Mouse (Mus musculus): ENCODE measurements at regions not wholly inside any gene's neighbourhood (a gene's known extent, or its start where the extent isn't known, plus 50 kb on each side); places are given as distances from the start of the nearest gene placed in this dataset.
A peak's percentile ranks its signal among the peaks of the same experiment; 100 is the strongest.

DNA sequence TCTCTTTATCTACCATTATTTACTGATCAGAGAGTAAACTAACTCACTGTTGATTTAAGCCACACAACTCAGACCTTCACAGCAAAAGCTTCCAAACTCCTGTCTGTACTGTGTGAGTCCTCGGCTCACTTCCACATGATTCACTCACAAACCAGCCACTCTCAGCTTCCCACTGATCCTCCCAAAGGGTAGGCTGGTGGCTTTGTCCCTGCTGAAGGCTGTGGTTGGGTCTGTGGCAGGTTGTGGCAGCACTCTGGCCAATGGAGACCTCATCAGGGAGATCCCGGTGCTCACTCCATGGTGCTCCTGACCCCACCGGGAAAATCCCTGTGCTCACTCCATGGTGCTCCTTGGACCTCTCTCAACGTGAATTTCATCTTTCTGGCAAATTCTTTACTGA lies 170.1 kb downstream of the Gas1 start:
- DNase-seq (ENCODE audit: low spot score) = no peak

DNA sequence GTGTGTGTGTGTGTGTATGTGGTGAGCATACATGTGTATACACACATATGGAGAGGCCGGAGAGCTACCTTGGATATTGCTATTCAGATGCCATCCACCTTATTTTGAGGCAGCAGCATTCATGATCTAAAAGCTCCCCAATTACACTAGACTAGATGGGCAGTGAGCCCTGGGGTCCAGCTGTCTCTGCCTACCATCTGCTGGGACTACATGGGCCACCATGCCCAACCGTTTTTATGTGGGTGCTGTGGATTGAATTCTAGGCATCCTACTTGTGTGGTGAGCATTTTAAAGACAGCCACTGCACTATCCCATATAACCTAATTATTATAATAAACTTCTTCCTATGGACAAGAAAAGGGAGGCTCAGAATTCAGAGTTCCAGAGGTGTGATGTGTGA lies 172.6 kb downstream of the Gas1 start:
- DNase-seq (ENCODE audit: low spot score) = no peak

DNA sequence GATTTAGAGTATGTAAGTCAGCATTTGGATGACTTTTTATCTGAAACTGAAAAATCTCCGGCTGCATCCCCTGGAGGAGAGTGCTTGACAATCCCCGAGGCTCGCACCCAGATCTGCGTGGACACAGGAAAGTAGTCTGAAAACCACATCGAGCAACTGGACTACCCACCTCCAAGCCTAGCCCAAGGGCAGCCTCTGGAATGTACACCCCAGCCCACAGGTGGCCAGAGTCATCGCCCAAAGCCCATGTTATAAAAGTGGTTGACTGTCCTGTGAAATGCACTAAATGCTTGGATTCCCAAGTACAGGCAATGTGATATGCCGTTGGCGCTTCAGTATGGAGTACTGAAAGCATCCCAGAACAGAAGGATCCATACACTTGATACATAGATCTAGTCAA lies 175.1 kb downstream of the Gas1 start:
- no peak for DNase-seq (ENCODE audit: low spot score)

DNA sequence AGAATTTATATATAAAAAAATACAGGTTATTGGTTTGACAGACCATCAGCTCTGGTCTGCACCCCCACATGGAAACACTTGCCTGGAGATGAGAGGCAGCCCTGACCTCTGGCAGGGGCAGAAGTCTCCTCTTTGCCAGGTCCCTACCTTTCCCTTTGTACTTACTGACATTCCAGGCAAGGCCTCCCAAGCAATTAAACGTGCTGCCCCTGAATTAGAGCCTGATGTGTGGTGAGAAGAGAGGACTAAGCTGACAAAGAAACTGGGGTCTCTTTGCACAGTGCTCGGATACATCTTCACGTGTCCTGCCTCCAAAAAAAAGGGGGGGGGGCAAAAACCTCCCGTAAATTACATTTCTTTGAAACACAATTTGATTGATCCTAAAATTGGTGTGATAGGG lies 175.5 kb downstream of the Gas1 start:
- DNase-seq (ENCODE audit: low spot score) = no peak

DNA sequence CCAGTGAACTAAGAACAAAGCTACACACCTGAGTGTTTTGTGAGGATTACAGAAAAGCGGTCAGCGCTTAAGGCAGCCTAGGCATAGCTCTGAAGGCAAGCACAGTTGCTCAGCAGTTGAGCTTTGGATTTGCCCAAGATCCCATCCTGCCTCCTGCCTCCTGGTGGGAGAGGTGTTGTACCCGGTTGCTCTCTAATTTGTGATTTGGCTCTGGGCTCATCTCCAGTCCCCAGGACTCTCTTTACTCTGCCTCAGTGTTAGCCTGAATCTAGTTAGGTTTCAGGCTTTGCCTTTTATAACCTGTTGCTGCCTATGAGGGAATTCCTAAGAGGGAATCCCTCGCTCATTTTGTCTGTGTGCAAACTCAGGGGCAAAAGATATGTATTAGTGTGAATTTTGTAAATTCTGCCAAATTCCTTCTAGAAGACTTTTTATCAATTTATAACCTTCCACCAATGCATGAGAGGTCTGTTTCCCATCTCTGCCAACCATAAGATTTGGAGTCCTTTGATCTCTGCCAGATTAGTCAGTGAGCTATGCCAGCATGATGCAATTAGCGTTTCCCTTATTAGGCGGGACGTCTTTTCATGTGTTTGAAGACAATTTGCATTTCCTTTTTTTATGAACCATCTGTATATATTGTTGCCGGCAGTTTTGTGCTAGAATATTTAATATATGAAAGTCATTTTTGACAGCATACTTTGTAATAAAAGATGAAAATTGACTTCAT lies 176.4 kb downstream of the Gas1 start:
- DNase-seq (ENCODE audit: low spot score) = peak; percentile 46

DNA sequence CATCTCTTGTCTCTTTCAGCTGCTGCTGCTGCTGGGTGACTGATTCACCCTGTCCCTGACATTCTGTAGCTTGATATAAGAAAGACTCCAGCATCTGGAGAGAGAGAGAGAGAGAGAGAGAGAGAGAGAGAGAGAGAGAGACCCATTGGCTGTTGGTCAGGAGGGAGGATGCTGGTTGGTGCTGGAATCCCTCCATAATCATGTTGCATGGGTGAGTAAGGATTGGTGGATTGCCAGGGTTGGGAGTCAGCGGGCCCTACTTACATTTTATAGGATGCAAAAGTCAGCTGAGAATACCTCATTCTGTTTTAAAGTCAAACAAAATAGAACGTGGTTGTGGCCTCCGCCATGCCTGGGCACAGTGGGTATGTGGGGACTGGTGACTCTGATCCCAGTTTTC lies 174.5 kb upstream of the Tut7 start:
- DNase-seq (ENCODE audit: low spot score) = no peak

DNA sequence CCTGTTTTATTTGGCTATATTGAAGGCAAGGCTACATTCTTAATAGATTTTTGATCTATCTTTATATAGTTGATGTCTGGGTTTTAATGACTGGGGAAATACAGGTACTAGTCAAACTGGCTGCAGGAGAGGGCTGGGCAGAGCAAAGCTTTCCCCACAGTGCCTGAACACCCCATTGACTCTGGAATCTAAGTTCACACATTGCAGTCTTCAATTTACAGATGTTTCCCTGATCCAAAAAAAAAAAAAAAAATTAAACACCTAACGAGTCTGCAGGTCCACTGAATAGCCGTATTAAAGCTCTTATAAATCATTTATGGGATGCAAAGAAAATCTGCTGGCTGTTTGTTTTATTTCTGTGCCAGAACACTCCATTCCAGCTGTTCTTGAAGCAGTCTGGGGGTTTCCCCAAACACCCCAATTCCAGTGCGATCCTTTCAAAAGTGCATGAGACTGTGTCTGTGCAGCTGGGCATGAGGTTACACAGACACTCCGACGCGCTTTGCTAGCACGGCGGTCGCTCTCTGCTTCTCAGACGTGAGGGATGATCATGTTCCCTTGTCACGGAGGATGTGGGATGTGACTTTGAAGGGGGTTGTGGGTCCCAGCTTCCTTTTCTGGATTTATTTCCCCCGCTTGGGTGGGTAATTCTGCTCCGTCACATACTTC lies 173.3 kb upstream of the Tut7 start:
- no peak for DNase-seq (ENCODE audit: low spot score)

DNA sequence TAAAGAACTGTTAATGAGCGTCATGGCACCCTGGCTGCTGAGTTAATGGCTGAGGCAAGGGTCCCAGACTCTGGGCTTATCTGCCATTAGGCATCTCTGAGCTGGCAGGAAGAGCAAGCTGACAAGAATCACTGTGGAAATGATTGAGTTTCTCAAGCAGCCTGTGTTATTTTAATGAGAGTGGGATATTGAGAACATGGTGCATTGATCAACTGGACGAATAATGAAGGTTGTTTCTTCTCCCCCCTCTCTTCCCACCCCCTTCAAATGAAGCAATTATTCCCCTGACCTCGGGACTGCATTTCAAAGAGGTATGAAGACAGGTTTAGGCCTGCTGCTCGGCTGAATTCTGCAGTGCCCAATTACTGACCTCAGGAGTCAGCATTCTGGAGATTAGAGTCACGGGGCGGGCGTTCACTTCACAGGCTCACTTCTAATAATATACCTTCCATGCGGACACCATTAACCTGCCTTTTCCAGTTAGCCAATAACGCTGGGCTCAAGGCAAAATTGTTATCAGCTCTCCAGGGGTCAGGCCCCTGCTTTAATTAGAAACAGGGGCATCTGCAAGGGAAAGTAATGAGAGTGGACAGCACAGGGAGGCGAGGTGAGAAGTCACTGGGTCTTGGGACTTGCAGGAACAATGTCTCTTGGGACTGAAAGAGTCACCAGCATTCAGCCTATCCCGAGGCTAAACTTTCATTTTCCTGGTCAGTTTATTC lies 170.0 kb upstream of the Tut7 start:
- no peak for DNase-seq (ENCODE audit: low spot score)

DNA sequence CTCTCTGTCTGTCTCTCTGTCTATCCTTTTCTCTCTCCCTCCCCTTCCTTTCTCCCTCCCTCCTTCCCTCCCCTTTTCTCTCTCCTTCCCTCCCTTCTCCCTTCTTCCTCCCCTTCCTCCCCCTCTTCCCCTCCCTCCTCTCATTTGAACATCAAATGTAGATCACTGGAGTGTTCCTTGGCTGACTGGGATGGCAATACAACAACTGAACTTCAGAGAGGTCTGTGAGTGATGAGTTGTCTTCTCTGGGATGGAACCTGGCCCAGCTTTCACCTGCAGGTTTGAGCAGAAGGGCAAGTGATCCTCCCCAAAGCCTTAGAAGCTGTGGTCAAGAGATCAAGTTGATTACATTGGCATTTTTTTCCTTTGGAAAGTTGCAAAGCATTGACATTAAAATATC lies 169.4 kb upstream of the Tut7 start:
- no peak for DNase-seq (ENCODE audit: low spot score)

DNA sequence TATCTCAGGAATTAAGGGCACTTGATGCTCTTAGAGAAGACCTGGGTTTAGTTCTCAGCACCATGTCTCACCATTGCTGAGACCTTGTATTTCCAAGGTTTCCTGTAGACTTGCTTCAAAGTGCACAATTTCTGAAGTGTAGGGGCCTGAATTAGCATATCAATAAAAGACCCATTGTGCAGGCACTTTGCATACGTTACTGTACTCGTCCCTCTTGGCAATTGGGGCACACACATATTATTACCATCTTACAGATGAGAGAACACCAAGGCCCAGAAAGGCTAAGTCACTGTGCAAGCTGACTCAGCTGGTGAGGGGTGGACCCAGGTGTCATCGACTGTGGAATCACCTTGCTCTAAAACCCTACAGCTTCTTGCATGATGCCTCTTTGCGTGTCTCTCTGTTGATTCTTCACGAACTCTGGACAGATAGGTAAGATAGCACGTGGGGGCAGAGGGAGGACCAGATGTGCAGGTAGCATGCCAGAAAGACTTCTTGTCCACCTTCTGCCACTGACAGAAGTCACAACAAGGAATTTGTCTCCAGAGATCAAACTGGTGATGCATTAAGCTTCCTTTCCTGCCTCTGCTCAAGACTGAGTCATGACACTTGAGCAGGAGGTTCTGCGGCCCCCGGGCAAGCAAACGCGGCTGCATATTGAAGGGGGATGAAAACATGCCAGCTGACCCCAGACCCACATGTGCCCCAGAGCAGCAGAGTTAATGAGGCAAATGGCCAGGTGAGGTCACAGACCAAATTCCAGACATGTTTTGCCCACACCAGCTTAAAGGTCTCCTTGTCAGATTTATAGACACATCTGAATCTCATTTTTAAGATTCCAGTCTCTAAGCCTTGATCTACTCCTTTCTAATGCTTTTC lies 167.7 kb upstream of the Tut7 start:
- no peak for DNase-seq (ENCODE audit: low spot score)

DNA sequence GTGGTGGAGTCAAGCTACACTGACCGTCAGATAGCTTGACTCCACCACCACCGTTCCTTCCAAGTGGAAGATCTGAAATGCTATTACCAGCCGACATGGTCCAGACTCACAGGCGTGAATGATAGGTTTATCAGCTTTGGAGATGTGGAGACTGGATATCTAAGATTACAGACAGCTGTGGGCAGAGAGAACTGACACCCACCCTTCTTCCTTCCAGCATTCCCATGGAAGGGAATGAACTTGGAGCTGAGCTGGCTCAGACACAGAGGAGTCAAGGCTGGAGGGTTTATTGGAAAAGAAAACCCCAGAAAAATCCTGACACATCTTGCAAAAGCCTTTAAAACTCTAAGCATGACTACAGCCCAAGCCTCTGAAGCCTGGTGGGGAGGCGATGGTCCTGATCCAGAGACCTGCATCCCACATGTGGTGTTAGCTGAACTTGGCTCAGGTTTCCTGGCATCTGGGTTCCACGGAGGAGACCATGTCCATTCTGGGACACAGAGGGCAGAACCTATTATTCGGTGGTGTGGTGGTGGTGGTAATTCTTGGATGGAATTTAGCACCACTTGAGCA lies 165.5 kb upstream of the Tut7 start:
- DNase-seq (ENCODE audit: low spot score) = no peak

DNA sequence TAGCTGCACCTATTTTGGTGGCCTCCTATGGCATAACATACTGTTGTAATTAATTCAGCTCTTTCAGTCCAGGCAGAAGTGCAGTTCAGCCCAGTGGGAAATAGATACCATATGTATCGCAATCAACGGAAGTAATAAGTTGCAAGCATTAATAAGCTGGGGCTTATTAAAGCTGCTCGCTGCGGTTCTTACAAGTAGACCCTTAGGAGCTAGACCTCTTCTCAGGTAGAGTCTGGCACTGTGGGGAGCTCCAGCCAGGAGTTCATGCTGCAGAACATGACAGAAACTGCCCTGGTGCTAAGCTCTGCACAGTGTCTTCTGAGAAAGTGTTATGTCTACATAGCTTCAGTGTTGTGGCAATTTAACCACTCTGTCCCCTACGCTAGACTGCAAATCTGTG lies 153.5 kb upstream of the Tut7 start:
- DNase-seq (ENCODE audit: low spot score) = no peak

DNA sequence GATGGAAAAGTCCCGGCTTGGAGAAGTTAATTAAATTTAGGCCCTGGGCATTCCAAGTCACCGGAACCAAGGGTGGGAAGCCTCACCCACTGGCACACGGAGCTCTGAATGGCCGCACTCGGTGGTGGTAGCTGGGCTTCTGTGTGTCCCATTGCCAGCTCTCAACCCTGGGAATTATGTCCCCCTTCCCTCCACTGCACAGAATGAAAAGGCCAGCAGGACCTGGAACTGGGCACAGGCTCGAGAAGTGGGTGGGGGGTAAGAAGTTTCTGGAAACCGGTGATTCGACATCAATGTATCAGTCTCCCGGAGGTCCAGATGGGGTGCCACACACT lies 149.1 kb upstream of the Tut7 start:
- no peak for DNase-seq (ENCODE audit: low spot score)

DNA sequence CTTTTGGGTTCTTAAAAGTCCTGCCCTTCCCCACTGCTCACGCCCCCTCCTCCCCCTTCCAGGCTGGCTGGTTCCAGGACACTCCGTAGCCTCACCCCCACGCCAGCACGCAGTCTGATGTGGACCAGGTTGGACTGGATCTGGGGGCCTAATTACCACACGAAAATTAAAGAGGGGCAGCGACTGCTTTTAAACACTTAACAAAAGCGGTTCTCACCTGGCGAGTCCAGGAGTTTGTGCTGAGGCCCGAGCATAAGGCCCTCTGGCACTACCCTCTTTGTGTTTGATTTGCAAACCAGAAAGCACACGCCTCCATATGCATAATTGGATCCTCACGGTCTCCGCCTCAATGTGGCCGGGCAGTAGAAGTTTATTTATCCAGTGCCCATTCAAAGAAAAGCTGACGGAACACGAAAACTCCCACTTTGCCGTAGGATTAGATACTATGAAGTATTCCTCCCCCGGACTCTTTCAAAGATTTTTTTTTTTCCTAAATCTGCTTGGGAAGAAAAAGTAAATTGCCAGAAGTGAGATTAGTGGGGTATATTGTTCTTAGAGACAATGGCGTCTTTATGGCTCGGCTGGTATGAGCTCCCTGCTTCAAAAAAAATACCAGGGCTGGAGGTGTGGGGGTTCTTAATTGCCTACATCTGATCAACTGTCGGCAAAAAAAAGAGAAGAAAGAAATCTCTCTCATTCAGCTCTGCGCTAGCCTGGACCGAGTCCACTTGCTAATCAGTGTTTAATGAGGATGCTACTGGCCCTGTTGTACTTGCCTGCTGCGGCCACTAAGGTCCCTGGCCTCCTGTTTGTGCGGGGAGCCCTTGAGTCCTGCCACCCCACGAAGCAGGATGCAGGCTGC lies 148.5 kb upstream of the Tut7 start:
- peak; percentile 54 for DNase-seq (ENCODE audit: low spot score)

DNA sequence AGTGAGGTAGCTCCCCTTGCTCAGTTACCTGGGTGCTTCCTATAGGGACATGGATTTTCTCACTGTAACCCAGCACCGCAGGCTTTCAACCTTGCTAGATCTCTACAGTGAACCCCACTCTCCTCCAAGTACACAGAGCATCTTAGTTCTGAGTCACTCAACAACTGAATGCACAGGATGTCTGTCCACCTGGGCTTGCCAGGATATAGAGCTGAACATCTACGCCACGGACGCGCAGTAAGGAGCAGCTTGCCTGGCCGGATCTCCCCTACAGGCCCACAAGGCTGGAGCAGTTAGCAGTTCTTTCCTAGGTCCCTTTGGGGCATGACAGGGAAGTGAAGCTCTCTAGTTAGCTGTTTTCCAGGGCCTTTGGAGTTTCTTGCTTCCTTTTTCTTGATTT lies 147.5 kb upstream of the Tut7 start:
- DNase-seq (ENCODE audit: low spot score) = no peak

DNA sequence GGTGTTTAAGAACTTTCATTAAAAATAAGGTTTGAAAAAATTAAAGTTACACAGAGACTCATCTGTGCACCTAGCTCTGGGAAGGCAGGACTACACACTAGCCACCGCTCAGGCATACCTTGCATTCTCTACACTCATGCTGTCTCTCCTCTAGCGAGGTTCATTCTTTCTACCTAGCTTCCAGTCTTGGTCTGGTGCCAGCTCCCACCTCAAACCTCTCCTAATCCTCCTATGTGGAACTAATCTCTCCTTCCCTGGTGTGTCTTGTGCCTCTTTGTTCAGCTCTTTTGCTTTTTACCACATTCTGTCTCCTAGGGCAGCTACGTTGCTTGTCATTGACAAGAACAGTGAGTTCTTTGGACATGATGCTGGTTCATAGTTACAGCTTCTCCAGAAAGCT lies 146.5 kb upstream of the Tut7 start:
- DNase-seq (ENCODE audit: low spot score) = no peak

DNA sequence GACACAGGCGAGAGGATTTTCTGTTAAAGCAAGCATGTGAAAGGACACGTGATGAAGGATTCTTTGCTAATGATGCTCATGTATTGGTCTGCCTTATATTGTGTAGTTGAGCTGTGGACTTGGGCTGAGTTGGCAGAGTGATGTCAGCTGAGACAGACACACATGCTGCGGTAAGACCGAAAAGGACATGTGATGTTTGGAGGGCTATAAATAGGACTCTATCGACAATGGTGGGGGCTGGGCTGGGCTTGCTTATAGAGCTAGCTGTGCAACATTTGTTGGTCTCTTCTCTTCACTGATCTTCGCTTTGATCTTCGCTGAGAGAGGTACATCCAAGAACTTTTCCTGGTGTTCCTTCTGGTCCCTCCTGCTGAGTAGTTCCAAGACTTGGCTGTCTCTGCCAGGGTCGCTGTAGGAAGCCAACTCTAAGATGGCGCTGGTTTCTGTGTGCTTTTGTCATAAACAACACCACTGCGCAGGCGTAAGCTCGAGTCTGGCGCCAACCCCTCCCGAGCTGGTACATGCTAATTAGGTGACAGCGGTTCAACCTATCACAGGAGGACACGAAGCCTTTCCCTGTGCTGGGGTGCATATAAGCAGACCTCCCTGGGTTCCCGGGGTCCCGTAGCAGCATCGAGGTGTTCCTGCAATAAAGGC lies 145.8 kb upstream of the Tut7 start:
- no peak for DNase-seq (ENCODE audit: low spot score)

DNA sequence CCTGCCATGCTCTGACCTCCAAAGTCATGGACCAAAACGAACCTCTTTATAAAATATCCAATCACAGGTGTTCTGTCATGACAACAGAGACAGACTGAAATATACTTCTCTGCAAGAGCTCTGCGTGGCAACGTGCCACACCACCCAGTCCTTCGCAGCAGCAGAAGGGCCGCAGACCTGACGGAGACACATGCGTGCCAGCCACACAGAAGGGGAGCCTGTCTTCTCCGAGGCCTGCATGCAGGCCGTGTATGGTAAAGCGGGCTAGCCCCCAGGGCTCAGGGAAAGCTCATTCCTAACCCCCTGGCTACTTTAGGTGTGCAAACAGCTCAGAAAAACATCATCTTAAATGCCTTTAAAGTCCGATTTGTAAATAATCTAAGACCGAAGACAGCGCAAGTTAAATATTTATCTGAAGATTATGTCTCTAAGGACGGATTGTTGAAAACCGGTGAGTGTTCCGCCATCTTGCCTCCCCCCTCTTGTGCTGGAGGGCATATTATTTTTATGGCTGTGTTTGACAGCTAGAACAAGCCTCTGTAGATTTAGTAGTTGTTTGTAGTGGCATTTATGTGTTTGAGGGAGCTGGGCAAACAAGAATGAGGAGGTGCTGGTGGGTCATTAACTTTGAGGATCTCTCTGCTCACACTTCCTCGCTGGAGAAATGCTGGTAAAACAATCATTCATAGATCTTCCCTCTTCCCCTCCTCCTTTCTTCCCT lies 143.7 kb upstream of the Tut7 start:
- no peak for DNase-seq (ENCODE audit: low spot score)

DNA sequence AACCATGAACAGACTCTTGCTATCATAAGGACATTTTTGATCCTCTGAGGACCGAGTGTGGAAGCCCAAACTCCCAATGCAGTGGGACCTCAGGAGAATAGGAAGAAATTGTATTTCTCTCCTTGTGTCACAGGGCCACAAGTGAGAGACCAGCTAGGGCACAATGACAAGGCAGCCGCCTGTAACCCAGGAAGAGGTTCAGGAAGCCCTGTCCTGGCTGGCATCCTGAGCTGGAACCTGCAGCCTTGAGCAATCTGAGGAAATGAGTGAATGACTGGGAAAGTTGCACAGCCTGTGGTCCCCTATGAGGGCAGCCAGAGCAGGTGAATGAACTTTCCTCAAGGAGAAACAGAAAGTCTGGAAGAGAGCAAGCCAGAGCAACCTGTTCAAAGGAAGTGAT lies 142.0 kb upstream of the Tut7 start:
- DNase-seq (ENCODE audit: low spot score) = no peak

All from MN1 (cell line).